In genomic region chr12:108554120-108554841, GRCm38 (mm10) we compare ENCODE assay signal across 8 mouse cellular contexts. TPM values are rescaled to one million over a fixed set of nuclear protein-coding genes. Genes with fewer than 3 reads are reported as not detected.
DNase-seq lines count a peak whose midpoint lies in the region; ATAC-seq lines count a peak whose summit lies in the region.

TSS of gene Evl (plus strand) at chr12:108554720.

- 1% methylated on average over 47 of the region's 50 CpGs for WGBS in hindbrain, embryonic 10.5 days
- 3% methylated on average over 36 of the region's 50 CpGs for WGBS in lung, embryonic 16.5 days

- no peaks in the 10 kb centered on the region; the same call in 1 of the 2 replicates for H3K27me3 ChIP-seq in hindbrain, embryonic 10.5 days (ENCODE audit: insufficient read depth, poor library complexity, severe bottlenecking)
- H3K27me3 ChIP-seq in lung, embryonic 16.5 days (ENCODE audit: control insufficient read depth, insufficient read depth, low read depth, low read length), result no peaks in the 10 kb centered on the region

- H3K9ac ChIP-seq in lung, embryonic 16.5 days (ENCODE audit: low read length), result peak within 1 kb of the TSS; percentile 94

- H3K4me2 ChIP-seq in lung, embryonic 16.5 days (ENCODE audit: low read depth, low read length), result peak within 1 kb of the TSS; percentile 71

- H3K9me3 ChIP-seq in hindbrain, embryonic 10.5 days, result no peaks in the 10 kb centered on the region
- H3K9me3 ChIP-seq in lung, embryonic 16.5 days (ENCODE audit: control insufficient read depth, low read length), result no peaks in the 10 kb centered on the region

- peak; percentile 96 for ATAC-seq in lung, embryonic 16.5 days (ENCODE audit: low read depth)

- H3K4me1 ChIP-seq in hindbrain, embryonic 10.5 days (replicated peaks), result peaks cover 62% of the 10 kb centered on the region
- peaks cover 35% of the 10 kb centered on the region for H3K4me1 ChIP-seq in lung, embryonic 16.5 days (replicated peaks; ENCODE audit: control insufficient read depth, insufficient read depth, low read length)

- peak within 1 kb of the TSS; percentile 97 for H3K4me3 ChIP-seq in hindbrain, embryonic 10.5 days
- peak within 1 kb of the TSS; percentile 95 for H3K4me3 ChIP-seq in lung, embryonic 16.5 days (ENCODE audit: low read length)

- peak; percentile 95 for DNase-seq in NIH3T3 (ENCODE audit: low read depth)
- DNase-seq in cerebellum, adult 9-11 months, result peak; percentile 84
- DNase-seq in frontal cortex, adult 2 months (ENCODE audit: extremely low spot score in 1 of 2, low spot score in 1 of 2), result peak; percentile 47 to 81
- DNase-seq in hindbrain, embryonic 10.5 days (ENCODE audit: low spot score), result peak; percentile 99
- peak; percentile 31 for DNase-seq in layer of hippocampus, adult 9-10 months (ENCODE audit: low spot score)
- peak; percentile 84 for DNase-seq in ovary, postnatal 14 days (ENCODE audit: low spot score)
- DNase-seq in thymus, postnatal 25 days, result peak; percentile 87

- H3K27ac ChIP-seq in hindbrain, embryonic 10.5 days, result peak within 1 kb of the TSS; percentile 98
- peak within 1 kb of the TSS; percentile 77 for H3K27ac ChIP-seq in lung, embryonic 16.5 days (ENCODE audit: low read length)

- H3K36me3 ChIP-seq in hindbrain, embryonic 10.5 days, result no peaks in the 10 kb centered on the region
- H3K36me3 ChIP-seq in lung, embryonic 16.5 days (ENCODE audit: control insufficient read depth, insufficient read depth, low read length), result no peaks in the 10 kb centered on the region

RNA-seq across cellular contexts. Expression of gene Evl, which starts in this region (rescaled TPM):
- 222 and 224 TPM in 2 replicates for polyA plus RNA-seq in frontal cortex, adult 2 months (2012; rRNA removed)
- 59.1 and 75.2 TPM in 2 replicates for polyA plus RNA-seq in hindbrain, embryonic 10.5 days (2016; fragmentation: Nextera tagmentation; extraction: Ambion mirVana)
- polyA plus RNA-seq in lung, embryonic 16.5 days (2015; fragmentation: Nextera tagmentation; extraction: Ambion mirVana), result 41.6 and 44.6 TPM in 2 replicates

Comparison
In these comparisons a context has a peak if more than half of its experiments do, and no peak if none do; other contexts are left out.
1. Peak in every context shown above with its lines: DNase-seq, ATAC-seq, H3K4me3 ChIP-seq and H3K27ac ChIP-seq.
2. DNase-seq: peak in every context shown above with its lines; median percentile 99 in hindbrain, embryonic 10.5 days; 95 in NIH3T3; 87 in thymus, postnatal 25 days; 84 in cerebellum, adult 9-11 months; 84 in ovary, postnatal 14 days; 64 in frontal cortex, adult 2 months; 31 in layer of hippocampus, adult 9-10 months.